Mouse (Mus musculus): Measurements from ENCODE around the gene Ampd2.

DNA sequence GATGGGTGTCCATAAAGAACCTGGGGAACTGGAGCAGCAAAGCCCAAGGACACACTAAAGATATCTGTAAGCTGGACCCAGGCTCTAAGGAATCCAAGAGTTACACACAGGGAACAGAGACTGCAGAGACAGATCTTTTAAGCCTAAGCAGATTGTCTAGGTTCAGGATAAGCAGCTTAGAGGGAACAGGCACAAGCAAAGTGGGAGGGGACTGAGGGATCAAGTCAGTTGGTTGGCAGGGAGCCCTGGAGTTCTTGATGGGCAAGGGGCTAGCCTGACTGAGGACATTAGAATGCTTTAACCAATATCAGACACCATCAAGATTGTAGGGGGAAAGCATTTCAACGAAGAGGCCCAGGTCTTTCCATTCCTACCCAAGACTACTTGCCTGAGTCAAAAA lies 7.7 kb upstream of the Ampd2 start:
- no peak for TF ChIP-seq POLR2A (IDR thresholded peaks at IDR 0.05; ENCODE audit: low read depth, low read length)
- TF ChIP-seq CTCF (IDR thresholded peaks at IDR 0.05; ENCODE audit: extremely low read depth, insufficient read depth, insufficient read length, insufficient replicate concordance), result no peak

Measured in spleen, adult 2 months (tissue).